7 mouse cellular contexts compared by ENCODE assay signal in the genomic region with DNA sequence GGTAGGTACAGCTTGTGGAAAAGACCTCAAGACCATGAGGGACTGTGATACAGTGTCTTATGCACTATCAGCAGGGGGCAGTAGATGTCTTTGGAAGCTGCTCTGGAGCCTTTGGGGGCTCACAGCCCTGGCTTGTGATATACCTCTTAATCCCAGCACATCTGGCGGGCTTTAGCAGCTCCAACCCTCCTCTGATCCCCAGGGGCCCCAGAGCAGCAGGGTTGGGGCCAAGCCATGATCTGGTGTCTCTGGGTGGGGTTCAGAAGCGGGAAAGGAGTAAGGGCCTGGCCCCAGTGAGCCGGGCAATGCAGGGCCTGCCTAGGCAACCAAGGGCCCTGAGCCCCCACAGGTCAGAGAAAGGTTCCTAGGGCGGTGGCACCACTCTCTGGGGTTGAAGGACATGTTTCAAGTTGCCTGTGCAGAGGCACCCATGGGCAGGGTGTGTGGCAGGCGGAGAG. TPM values are rescaled to one million over a fixed set of nuclear protein-coding genes. Genes with fewer than 3 reads are reported as not detected.
DNase-seq lines count a peak whose midpoint lies in the region; ATAC-seq lines count a peak whose summit lies in the region.

No protein-coding gene starts in this region.

- H3K27me3 ChIP-seq in midbrain, embryonic 11.5 days (ENCODE audit: control insufficient read depth, insufficient read depth, low read length), result no peaks in the 10 kb centered on the region

- H3K27ac ChIP-seq in midbrain, embryonic 11.5 days (ENCODE audit: low read depth, low read length), result no peak overlapping the region

- H3K4me1 ChIP-seq in midbrain, embryonic 11.5 days (ENCODE audit: control insufficient read depth, insufficient read depth, low read length), result no peaks in the 10 kb centered on the region

- ATAC-seq in granulocyte monocyte progenitor cell, adult 5-6 weeks (replicated peaks; ENCODE audit: poor library complexity, severe bottlenecking), result 0 out of 2 replicates have a peak, but pooled peaks have one; percentile 18
- ATAC-seq in midbrain, embryonic 11.5 days (ENCODE audit: low FRiP score), result peak; percentile 66; the same call in 1 of the 2 replicates

- WGBS in midbrain, embryonic 11.5 days, result 53% methylated on average over 5 of the region's 5 CpGs

- 0 out of 2 replicates have a peak overlapping the region, but pooled peaks have one; percentile 12 for H3K9ac ChIP-seq in midbrain, embryonic 11.5 days (ENCODE audit: low read length)

- H3K36me3 ChIP-seq in midbrain, embryonic 11.5 days (ENCODE audit: control insufficient read depth, insufficient read depth, low read length), result no peaks in the 10 kb centered on the region

- H3K4me3 ChIP-seq in midbrain, embryonic 11.5 days (ENCODE audit: low read depth, low read length), result no peak overlapping the region

- DNase-seq in 3T3-L1 (ENCODE audit: low read depth, low spot score) (peak; percentile 79), 416B (ENCODE audit: low read depth) (peak; percentile 65)
- DNase-seq in embryo, embryonic 10 days (ENCODE audit: low spot score), result peak; percentile 88
- peak; percentile 34 for DNase-seq in kidney, postnatal 14 days
- peak; percentile 87 for DNase-seq in midbrain, embryonic 11.5 days (ENCODE audit: low spot score, missing footprints)
- peak; percentile 88 for DNase-seq in thymus, postnatal 0 days (ENCODE audit: low spot score)

- H3K9me3 ChIP-seq in midbrain, embryonic 11.5 days (ENCODE audit: control insufficient read depth, low read length), result no peaks in the 10 kb centered on the region

- H3K4me2 ChIP-seq in midbrain, embryonic 11.5 days, result no peak overlapping the region

RNA-seq across cellular contexts. Expression of gene Tnni2, which starts 0.9 kb away (rescaled TPM):
- 5.6 and 6.0 TPM in 2 replicates for total RNA-seq in granulocyte monocyte progenitor cell, adult 5-6 weeks (2014; fragmentation: Nextera tagmentation)
- total RNA-seq in granulocyte monocyte progenitor cell, adult 5-6 weeks (2017), result 3.0 and 8.1 TPM in 2 replicates
- polyA plus RNA-seq in midbrain, embryonic 11.5 days (2014; fragmentation: Nextera tagmentation; extraction: Ambion mirVana), result 0.47 and 0.96 TPM in 2 replicates
- polyA plus RNA-seq in thymus, postnatal 0 days (2015; fragmentation: Nextera tagmentation; extraction: Ambion mirVana), result 14.1 and 14.3 TPM in 2 replicates

RNA-seq across cellular contexts. Expression of gene Syt8, which starts 6.0 kb away (rescaled TPM):
- not detected in 2 replicates for total RNA-seq in granulocyte monocyte progenitor cell, adult 5-6 weeks (2014; fragmentation: Nextera tagmentation)
- not detected in 2 replicates for total RNA-seq in granulocyte monocyte progenitor cell, adult 5-6 weeks (2017)
- polyA plus RNA-seq in midbrain, embryonic 11.5 days (2014; fragmentation: Nextera tagmentation; extraction: Ambion mirVana), result not detected in 2 replicates
- polyA plus RNA-seq in thymus, postnatal 0 days (2015; fragmentation: Nextera tagmentation; extraction: Ambion mirVana), result 0.34 and 0.75 TPM in 2 replicates

RNA-seq across cellular contexts. Expression of gene Lsp1, which starts 19.9 kb away (rescaled TPM):
- 41.4 and 58.5 TPM in 2 replicates for total RNA-seq in granulocyte monocyte progenitor cell, adult 5-6 weeks (2014; fragmentation: Nextera tagmentation)
- 50.3 and 51.9 TPM in 2 replicates for total RNA-seq in granulocyte monocyte progenitor cell, adult 5-6 weeks (2017)
- 11.1 and 13.1 TPM in 2 replicates for polyA plus RNA-seq in midbrain, embryonic 11.5 days (2014; fragmentation: Nextera tagmentation; extraction: Ambion mirVana)
- polyA plus RNA-seq in thymus, postnatal 0 days (2015; fragmentation: Nextera tagmentation; extraction: Ambion mirVana), result 655 and 664 TPM in 2 replicates

RNA-seq across cellular contexts. Expression of gene Ctsd, which starts 52.8 kb away (rescaled TPM):
- 152 and 191 TPM in 2 replicates for total RNA-seq in granulocyte monocyte progenitor cell, adult 5-6 weeks (2014; fragmentation: Nextera tagmentation)
- 128 and 144 TPM in 2 replicates for total RNA-seq in granulocyte monocyte progenitor cell, adult 5-6 weeks (2017)
- polyA plus RNA-seq in midbrain, embryonic 11.5 days (2014; fragmentation: Nextera tagmentation; extraction: Ambion mirVana), result 166 and 169 TPM in 2 replicates
- 395 and 403 TPM in 2 replicates for polyA plus RNA-seq in thymus, postnatal 0 days (2015; fragmentation: Nextera tagmentation; extraction: Ambion mirVana)

RNA-seq across cellular contexts. Expression of gene Tnnt3, which starts 58.0 kb away (rescaled TPM):
- not detected in 2 replicates for total RNA-seq in granulocyte monocyte progenitor cell, adult 5-6 weeks (2014; fragmentation: Nextera tagmentation)
- total RNA-seq in granulocyte monocyte progenitor cell, adult 5-6 weeks (2017), result not detected in 2 replicates
- 0.77 and 2.0 TPM in 2 replicates for polyA plus RNA-seq in midbrain, embryonic 11.5 days (2014; fragmentation: Nextera tagmentation; extraction: Ambion mirVana)
- polyA plus RNA-seq in thymus, postnatal 0 days (2015; fragmentation: Nextera tagmentation; extraction: Ambion mirVana), result 4.7 and 5.2 TPM in 2 replicates

Comparison
In these comparisons a context has a peak if more than half of its experiments do, and no peak if none do; other contexts are left out.
1. DNase-seq: peak in every context shown above with its lines; median percentile 88 in embryo, embryonic 10 days; 88 in thymus, postnatal 0 days; 87 in midbrain, embryonic 11.5 days; 79 in 3T3-L1; 65 in 416B; 34 in kidney, postnatal 14 days.
2. RNA of gene Lsp1, which starts 19.9 kb away (polyA plus RNA-seq): 655 to 664 TPM in thymus, postnatal 0 days; 11.1 to 13.1 TPM in midbrain, embryonic 11.5 days; every median in the first group is over 10 times any median in the second.